Mouse (Mus musculus): ENCODE data around the gene Btbd35f20. TPM values are rescaled to one million over a fixed set of nuclear protein-coding genes. Genes with fewer than 3 reads are reported as not detected.
"Not testable (repeated sequence)": the region's sequence is repeated elsewhere in the genome, so short reads cannot be mapped to it uniquely, and the experiment has no call there.

The Btbd35f20 gene
- not detected in 2 replicates for polyA plus RNA-seq (2012; rRNA removed)

DNA sequence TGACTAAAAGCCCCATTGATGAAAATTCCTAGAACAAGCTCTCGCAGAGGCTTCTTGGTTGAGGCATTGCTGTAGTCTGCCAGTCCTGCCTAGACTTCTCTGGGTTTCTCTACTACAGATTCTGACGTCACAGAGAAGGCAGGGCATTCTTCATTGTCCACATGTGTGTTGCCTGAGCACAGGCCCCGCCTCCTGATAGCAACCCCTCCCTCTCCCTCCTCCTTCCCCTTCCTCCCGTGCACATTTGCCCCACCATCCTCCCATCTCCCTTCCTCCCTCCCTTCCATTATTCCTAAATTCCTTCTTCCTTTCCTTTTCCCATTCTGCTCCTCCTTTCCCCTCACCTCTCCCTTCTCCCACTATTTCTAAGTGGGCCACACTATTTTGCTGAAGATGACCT is at the start of gene Btbd35f20:
Btbd35f20 (minus strand) TSS at position 101 of the 400 bp plus-strand sequence.
- no CpG with 5 or more reads among the region's 4 CpGs for WGBS

More for the DNA sequence above, at the start of gene Btbd35f20:
- DNase-seq (ENCODE audit: low read depth, low spot score): not testable (repeated sequence)

Other genes with a start within 250 kb of the Btbd35f20 start
- gene Btbd35f28, start 94.7 kb downstream of the Btbd35f20 start, polyA plus RNA-seq (2012; rRNA removed): not detected in 2 replicates
- gene Btbd35f17, start 79.4 kb upstream of the Btbd35f20 start, polyA plus RNA-seq (2012; rRNA removed): not detected in 2 replicates

All from large intestine, adult 2 months (tissue).